Mouse (Mus musculus) hindbrain, embryonic 16.5 days (tissue): ENCODE results near the gene Nod1. TPM values are rescaled to one million over a fixed set of nuclear protein-coding genes. Genes with fewer than 3 reads are reported as not detected.

Experiments
- ATAC-seq: fragments of 200-750 bp; cut with Nextera tagmentation; 2 replicates; pipeline ENCODE4 v1.8.0; 2017; ENCODE audit warnings: moderate TSS enrichment, moderate library complexity
- H3K27ac ChIP-seq: fragments of 300-500 bp; sonication (generic); 2 replicates; pipeline ENCODE4 v1.5.1; 2014; ENCODE audit warnings: low read depth, mild to moderate bottlenecking, control low read depth, low read length, moderate library complexity
- H3K27me3 ChIP-seq: fragments of 300-500 bp; sonication (generic); replicated peaks from 2 replicates; pipeline ENCODE4 v1.6.1; 2014; ENCODE audit warnings: low read length; ENCODE audit not compliant: control insufficient read depth, insufficient read depth
- H3K36me3 ChIP-seq: fragments of 300-500 bp; sonication (generic); 2 replicates; pipeline ENCODE4 v1.6.1; 2014; ENCODE audit warnings: mild to moderate bottlenecking, low read length, moderate library complexity, mixed read lengths; ENCODE audit not compliant: control insufficient read depth, insufficient read depth
- H3K4me1 ChIP-seq: fragments of 300-500 bp; sonication (generic); 2 replicates; pipeline ENCODE4 v1.6.1; 2014; ENCODE audit warnings: low read depth, low read length; ENCODE audit not compliant: control insufficient read depth, insufficient read depth
- H3K4me2 ChIP-seq: fragments of 300-500 bp; sonication (generic); 2 replicates; pipeline ENCODE4 v1.6.1; 2014; ENCODE audit warnings: mild to moderate bottlenecking, low read length, control low read depth, moderate library complexity
- H3K4me3 ChIP-seq: fragments of 300-500 bp; sonication (generic); 2 replicates; pipeline ENCODE4 v1.5.1; 2014; ENCODE audit warnings: mild to moderate bottlenecking, low read length, control low read depth, moderate library complexity
- H3K9ac ChIP-seq: fragments of 300-500 bp; sonication (generic); 2 replicates; pipeline ENCODE4 v1.6.1; 2014; ENCODE audit warnings: low read depth, mild to moderate bottlenecking, control low read depth, low read length, moderate library complexity
- H3K9me3 ChIP-seq: fragments of 300-500 bp; sonication (generic); 2 replicates; pipeline ENCODE4 v1.6.1; 2014; ENCODE audit warnings: mild to moderate bottlenecking, low read length, moderate library complexity; ENCODE audit not compliant: control insufficient read depth
- WGBS: fragments of 180-500 bp; shearing (Covaris S2); extraction: QIAGEN DNeasy Blood & Tissue Kit; methylation state at CpG from one replicate; pipeline ENCODE4 v1.1.7; 2014; 5-methylcytosine and 5-hydroxymethylcytosine counted together
- polyA plus RNA-seq: library from polyadenylated mRNA; unstranded; fragments of >200 nt; fragmentation: Nextera tagmentation; extraction: Ambion mirVana; gene quantifications from 2 replicates; pipeline ENCODE4 v1.2.1, GENCODE M21; 2015

The Nod1 gene
- polyA plus RNA-seq, 1 experiment from 2014 or later, result 3.1 TPM

DNA sequence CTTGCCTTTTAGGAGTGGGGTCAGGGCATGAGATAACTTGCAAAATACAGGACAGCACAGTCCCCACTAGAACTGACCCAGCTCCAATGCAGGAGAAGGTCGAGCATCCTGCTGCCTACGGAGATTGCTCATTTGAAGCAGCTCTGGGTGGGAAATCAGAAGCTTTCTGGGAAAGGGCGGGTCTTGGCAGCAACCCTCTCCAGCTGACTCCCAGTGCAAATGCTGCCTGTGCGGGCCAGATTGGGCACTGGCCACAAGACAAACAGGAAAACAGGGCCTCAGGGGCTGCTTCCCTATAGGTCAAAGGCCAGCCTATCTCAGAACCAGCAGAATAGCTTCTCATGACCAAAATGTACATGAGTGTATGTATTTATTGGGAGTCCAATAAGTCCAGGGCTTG, 32.8 kb downstream of the Nod1 start:
- WGBS, result 73% methylated on average over 4 of the region's 4 CpGs
- no peak overlapping the region for H3K4me2 ChIP-seq
- no peak overlapping the region for H3K9ac ChIP-seq
- H3K36me3 ChIP-seq, result no peaks in the 10 kb centered on the region
- no peaks in the 10 kb centered on the region for H3K4me1 ChIP-seq
- H3K27ac ChIP-seq, result no peak overlapping the region
- ATAC-seq, result no peak
- H3K27me3 ChIP-seq, result 0 out of 2 replicates have a peak, but pooled peaks cover 1% of the 10 kb centered on the region
- H3K9me3 ChIP-seq, result no peaks in the 10 kb centered on the region
- H3K4me3 ChIP-seq, result no peak overlapping the region

DNA sequence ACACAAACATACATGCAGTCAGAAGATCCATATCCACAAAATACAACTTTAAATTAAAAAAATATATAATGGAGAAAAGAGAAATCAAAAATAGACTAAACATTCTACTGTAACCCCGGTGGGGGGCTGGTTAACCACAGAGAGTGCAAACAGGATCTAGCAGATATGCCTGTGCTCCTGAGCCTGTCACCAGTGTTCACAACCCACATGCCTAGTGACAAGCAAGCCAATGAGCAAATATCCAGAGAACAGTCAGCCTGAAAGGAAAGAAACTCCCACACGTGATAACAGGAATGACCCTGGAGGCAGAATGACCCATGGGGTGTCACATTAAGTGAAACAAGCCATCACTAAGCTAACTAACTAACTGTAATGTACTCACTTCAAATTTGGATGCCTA, 35.9 kb downstream of the Nod1 start:
- ATAC-seq, result no peak
- WGBS, result 67% methylated on average over 2 of the region's 2 CpGs
- Histone ChIP-seq H3K9ac (no peak overlapping the region), H3K9me3 (no peaks in the 10 kb centered on the region), H3K36me3 (no peaks in the 10 kb centered on the region), H3K27ac (no peak overlapping the region), H3K4me1 (no peaks in the 10 kb centered on the region), H3K27me3 (no peaks in the 10 kb centered on the region), H3K4me3 (no peak overlapping the region), H3K4me2 (no peak overlapping the region)

DNA sequence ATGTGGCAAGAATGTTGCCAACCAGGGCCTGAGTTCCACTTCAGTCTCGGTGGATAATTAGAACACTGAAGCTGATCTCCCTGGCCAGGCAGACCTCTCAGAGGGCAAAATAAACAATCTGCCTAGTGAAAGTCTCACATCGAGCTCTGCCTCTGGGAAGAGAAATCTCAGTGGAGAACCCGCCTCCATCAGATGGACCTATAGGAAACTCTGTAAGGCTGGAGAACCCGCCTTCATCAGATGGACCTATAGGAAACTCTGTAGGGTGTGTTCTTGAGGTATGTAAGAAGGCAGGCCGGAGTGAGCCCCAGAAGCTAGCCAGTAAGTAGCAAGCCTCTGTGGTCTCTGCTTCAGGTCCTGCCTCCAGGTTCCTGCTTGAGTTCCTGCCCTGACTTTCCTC, 37.5 kb downstream of the Nod1 start:
- H3K27me3 ChIP-seq, result no peaks in the 10 kb centered on the region
- no peak overlapping the region for H3K4me3 ChIP-seq
- H3K27ac ChIP-seq, result no peak overlapping the region
- H3K4me1 ChIP-seq, result no peaks in the 10 kb centered on the region
- H3K9ac ChIP-seq, result no peak overlapping the region
- H3K4me2 ChIP-seq, result no peak overlapping the region
- no peaks in the 10 kb centered on the region for H3K36me3 ChIP-seq
- no peaks in the 10 kb centered on the region for H3K9me3 ChIP-seq
- ATAC-seq, result no peak
- 89% methylated on average over 5 of the region's 5 CpGs for WGBS

DNA sequence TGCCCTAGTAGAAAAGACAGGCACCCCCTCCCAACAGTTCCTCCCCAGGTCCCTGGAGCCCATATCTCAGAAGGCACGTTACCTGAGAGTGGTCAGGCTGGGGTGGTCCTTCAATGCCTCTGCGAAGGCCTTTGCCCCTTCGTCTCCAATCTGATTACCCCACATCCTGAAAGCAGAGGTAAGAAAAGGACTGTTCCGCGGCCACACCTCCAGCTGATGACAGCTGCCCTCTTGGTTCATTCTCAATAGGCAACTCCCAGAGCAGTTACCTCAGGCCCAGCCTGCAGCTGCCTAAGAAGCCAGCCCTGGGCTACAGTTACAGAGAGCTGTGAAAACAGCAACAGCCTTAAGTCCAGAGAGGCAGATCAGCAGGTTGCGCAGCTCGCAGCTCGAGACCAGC, 38.1 kb downstream of the Nod1 start:
- Histone ChIP-seq H3K36me3 (no peaks in the 10 kb centered on the region), H3K27ac (no peak overlapping the region), H3K9me3 (no peaks in the 10 kb centered on the region), H3K4me3 (no peak overlapping the region), H3K4me1 (no peaks in the 10 kb centered on the region), H3K9ac (no peak overlapping the region), H3K4me2 (no peak overlapping the region), H3K27me3 (no peaks in the 10 kb centered on the region)
- no peak for ATAC-seq
- 90% methylated on average over 8 of the region's 8 CpGs for WGBS

DNA sequence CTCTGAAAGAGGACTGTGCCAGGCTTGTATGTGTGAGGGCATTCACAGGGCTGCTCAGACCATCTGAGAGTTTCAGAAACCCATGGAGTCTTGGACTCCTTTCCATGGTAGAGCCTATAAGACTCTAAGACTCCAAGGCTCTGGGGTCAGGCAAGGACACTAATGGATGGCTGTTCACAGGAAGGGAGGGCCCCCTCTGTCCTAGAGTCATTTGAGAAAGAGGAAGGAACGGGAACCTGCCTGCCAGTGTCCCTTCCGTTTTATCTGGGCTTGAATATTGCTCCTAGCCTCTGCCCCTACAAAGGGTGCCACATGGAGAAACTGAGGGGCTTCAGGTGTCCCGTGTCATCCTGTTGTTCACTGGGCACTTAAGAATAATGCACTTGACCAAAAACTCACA, 38.5 kb downstream of the Nod1 start:
- no peak for ATAC-seq
- Histone ChIP-seq H3K27me3 (no peaks in the 10 kb centered on the region), H3K4me2 (no peak overlapping the region), H3K27ac (no peak overlapping the region), H3K36me3 (no peaks in the 10 kb centered on the region), H3K4me1 (no peaks in the 10 kb centered on the region), H3K4me3 (no peak overlapping the region), H3K9ac (no peak overlapping the region), H3K9me3 (no peaks in the 10 kb centered on the region)
- 66% methylated on average over 3 of the region's 3 CpGs for WGBS

GRCm38 (mm10) chr6:54933216-54933615, 39.2 kb downstream of the Nod1 start:
- H3K4me2 ChIP-seq, result no peak overlapping the region
- ATAC-seq, result no peak
- 78% methylated on average over 5 of the region's 5 CpGs for WGBS
- H3K36me3 ChIP-seq, result no peaks in the 10 kb centered on the region
- H3K27ac ChIP-seq, result no peak overlapping the region
- H3K27me3 ChIP-seq, result no peaks in the 10 kb centered on the region
- H3K9me3 ChIP-seq, result no peaks in the 10 kb centered on the region
- no peak overlapping the region for H3K9ac ChIP-seq
- no peaks in the 10 kb centered on the region for H3K4me1 ChIP-seq
- no peak overlapping the region for H3K4me3 ChIP-seq

- no peaks in the 10 kb centered on the region for H3K36me3 ChIP-seq
- WGBS, result 90% methylated on average over 12 of the region's 12 CpGs
- no peak for ATAC-seq
- H3K4me1 ChIP-seq, result no peaks in the 10 kb centered on the region
- H3K27me3 ChIP-seq, result no peaks in the 10 kb centered on the region
- no peak overlapping the region for H3K4me3 ChIP-seq
- no peak overlapping the region for H3K4me2 ChIP-seq
- H3K9ac ChIP-seq, result no peak overlapping the region
- no peaks in the 10 kb centered on the region for H3K9me3 ChIP-seq
- H3K27ac ChIP-seq, result no peak overlapping the region
These were observed 39.9 kb downstream of the Nod1 start for GRCm38 (mm10) chr6:54932526-54932925.

- Histone ChIP-seq H3K4me3 (no peak overlapping the region), H3K4me2 (no peak overlapping the region), H3K9ac (no peak overlapping the region), H3K27ac (no peak overlapping the region), H3K36me3 (no peaks in the 10 kb centered on the region), H3K4me1 (no peaks in the 10 kb centered on the region), H3K9me3 (no peaks in the 10 kb centered on the region), H3K27me3 (no peaks in the 10 kb centered on the region)
- no peak for ATAC-seq
- 95% methylated on average over 4 of the region's 4 CpGs for WGBS
These were observed 40.8 kb downstream of the Nod1 start for GRCm38 (mm10) chr6:54931641-54932040.

DNA sequence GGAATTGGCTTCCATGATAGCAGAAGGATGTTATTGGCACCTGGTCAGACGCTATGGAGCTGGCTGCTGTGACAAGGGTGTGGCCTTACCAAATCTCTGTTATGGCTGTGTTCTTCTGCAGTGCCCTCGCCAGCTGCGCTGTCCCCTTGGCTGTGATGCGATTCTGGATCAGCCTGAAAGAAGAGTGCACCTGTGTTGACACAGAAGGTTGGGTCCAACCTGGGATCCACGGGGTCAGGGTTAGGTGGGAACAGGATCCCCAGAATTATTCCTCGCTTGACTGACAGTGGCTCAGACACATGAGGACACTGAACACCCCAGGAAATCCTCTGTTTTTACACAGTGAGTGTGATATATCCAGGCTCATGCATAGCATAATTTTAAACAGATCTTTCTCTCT, 44.5 kb downstream of the Nod1 start:
- Histone ChIP-seq H3K27me3 (no peaks in the 10 kb centered on the region), H3K9me3 (no peaks in the 10 kb centered on the region), H3K36me3 (no peaks in the 10 kb centered on the region), H3K4me2 (no peak overlapping the region), H3K4me3 (no peak overlapping the region), H3K4me1 (no peaks in the 10 kb centered on the region), H3K27ac (no peak overlapping the region), H3K9ac (no peak overlapping the region)
- no peak for ATAC-seq
- WGBS, result 89% methylated on average over 6 of the region's 6 CpGs

DNA sequence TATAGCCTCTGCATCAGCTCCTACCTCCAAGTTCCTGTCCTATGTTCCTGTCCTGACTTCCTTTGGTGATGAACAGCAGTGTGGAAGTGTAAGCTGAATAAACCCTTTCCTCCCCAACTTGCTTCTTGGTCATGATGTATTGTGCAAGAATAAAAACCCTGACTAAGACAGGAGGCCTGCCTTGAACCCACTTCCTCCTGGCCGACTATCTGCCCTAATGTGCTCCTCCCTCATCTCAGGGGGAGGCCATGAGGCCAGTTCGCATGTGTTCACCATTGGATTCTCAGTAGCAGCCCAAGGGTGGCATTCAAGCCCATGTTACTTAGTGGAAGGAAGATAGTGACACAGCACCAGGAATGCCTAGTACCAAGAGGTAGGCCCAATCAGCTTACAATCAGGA, 45.5 kb downstream of the Nod1 start:
- WGBS, result 68% methylated on average over 2 of the region's 2 CpGs
- Histone ChIP-seq H3K9ac (no peak overlapping the region), H3K4me2 (no peak overlapping the region), H3K27me3 (no peaks in the 10 kb centered on the region), H3K4me3 (no peak overlapping the region), H3K27ac (no peak overlapping the region), H3K4me1 (no peaks in the 10 kb centered on the region), H3K9me3 (no peaks in the 10 kb centered on the region), H3K36me3 (no peaks in the 10 kb centered on the region)
- no peak for ATAC-seq
